Mouse (Mus musculus) cerebellum, adult 18-20 months (tissue): ENCODE data around the gene Egfl6.
"Not testable (repeated sequence)": the region's sequence is repeated elsewhere in the genome, so short reads cannot be mapped to it uniquely, and the experiment has no call there.

Experiments
- DNase-seq, 2 experiments: peaks; one replicate each; pipeline ENCODE4 v3.0.0; 2021

Egfl6 gene

DNA sequence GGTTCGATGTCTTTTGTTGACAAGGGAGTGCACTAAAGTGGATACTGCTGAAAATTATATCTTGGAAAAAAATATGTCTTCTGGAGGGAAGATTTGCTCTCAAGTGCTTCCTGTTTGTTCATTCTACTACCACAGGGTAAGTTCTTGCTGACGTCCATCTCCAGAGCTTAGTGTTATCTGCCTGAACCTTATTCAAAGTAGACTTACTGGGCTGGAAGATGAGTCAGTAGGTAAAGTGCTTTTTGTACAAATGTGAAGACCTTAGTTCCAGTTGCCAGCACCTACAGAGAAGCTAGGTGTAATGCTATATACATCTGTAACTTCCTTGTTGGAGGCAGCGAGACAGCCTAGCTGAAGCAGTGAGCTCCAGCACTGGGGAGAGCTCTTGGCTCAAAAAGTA, 69.6 kb downstream of the Egfl6 start:
- DNase-seq: no peak

DNA sequence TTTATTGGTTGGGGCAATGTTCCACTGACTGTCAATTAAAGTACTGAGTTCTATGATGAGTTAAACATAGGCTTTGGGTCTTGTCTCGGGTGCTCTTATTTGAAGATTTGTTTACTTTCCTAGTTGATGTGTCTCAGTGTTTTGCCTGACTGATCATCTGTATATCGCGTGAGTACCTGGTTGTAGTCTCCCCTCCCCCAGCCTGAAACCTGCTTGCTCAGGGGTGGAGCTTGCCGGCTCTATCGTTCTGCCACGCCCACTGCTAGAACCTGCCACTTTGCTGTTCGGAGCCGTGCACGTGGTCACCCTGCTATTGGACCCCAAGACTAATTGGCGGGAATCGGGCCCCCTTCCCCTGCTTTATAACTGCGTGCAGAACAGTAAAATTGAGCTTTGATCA, 71.5 kb downstream of the Egfl6 start:
- DNase-seq: not testable (repeated sequence)

DNA sequence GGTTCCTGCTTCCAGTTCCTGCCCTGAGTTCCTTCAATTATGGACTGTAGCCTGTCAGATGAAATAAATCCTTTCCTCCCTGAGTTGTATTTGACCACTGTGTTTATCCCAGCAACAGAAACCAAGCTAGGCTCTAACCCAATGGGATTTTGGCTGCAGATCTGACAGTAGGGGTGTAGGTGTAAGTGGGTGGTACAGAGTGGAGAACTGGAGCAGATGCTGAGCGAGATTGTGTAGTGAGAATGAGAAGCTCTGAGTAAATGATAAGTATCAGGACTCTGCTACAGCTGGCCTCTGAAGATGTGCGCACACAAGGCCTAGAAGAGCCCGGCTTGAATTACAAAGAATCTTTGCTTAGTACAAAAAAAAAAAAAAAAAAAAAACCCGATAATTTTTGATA, 73.4 kb downstream of the Egfl6 start:
- DNase-seq: no peak

DNA sequence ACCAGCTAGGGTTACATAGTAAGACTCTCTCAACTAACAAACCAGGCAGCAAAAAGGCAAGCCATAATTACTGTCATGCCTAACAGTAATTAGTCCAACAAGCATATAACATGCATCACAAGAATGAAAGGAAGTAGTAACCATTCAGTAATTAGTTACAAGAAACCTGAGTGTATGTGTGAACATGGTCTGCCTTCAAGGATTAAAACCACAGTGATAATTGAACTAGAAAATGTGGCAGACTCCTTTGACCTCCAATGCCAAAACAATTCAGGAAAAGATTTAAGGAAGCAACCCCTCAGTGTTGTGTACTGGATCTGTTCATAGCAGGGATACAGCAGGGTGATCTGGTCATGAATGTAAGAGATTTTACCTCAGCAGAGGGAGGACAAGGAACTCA, 74.4 kb downstream of the Egfl6 start:
- no peak for DNase-seq

DNA sequence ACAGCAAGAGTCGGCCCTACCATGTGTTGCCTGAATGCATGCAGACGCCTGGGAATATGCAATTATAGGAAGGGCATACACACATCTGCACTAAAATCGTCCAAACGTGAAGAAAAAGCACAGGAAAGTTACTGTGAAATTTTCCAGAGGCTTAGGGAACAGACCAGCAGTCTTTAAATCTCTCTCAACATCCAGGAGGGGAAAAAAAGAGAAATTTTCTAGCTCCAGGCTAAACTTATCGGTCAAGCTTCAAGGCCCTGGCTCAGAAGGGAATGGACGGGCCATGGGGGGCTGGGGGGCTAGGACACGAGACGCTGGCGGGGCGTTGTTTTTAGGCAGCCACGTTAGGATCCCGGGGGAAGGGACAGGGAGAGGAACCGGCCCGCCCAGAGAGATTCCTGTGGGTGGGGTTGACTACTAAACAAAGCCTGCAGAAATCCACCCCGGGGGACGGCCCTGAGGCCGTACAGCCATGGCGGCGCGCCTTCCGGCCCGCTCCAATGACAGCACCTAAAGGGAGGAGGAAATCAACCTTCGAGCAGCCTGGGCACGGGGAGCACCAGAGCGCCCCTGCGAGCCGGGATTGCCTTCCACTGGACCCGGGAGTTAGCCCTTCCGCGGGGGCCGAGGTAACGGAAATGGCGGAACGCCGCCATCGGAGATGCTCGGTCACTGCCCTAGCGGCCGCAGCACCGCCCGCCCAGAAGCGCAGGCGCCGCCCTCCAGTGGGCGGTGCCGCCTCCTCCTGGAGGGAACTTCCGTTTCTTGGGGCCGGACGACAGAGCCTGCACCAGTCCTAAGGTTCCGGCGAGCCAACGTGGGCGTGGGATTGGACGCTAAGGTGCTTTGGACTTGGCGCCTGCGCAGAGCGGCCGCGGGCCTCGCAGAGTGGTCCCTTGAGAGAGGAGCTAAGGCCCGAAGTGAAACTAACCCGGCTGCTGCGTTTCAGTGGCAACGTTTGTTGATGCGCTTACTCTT, 75.5 kb downstream of the Egfl6 start:
- peak; percentile 87 to 93 for DNase-seq

DNA sequence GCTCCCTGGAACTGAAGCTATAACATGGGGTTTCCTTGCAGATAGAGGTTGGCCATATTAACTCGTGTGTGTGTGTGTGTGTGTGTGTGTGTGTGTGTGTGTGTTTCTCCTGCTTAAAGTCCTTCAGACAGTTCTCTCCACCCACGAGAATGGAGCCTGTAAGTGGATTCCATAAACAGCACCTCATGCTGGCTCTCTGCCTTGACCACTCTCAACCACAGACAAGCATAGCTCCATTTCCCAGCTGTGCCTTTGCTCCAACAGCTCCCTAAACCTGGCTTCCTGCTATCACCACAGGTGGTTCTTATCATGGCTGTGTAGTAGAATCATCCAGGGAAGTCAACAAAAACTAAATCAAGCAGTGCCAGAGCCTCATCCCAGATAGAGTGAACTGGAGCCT, 81.1 kb downstream of the Egfl6 start:
- DNase-seq: no peak

DNA sequence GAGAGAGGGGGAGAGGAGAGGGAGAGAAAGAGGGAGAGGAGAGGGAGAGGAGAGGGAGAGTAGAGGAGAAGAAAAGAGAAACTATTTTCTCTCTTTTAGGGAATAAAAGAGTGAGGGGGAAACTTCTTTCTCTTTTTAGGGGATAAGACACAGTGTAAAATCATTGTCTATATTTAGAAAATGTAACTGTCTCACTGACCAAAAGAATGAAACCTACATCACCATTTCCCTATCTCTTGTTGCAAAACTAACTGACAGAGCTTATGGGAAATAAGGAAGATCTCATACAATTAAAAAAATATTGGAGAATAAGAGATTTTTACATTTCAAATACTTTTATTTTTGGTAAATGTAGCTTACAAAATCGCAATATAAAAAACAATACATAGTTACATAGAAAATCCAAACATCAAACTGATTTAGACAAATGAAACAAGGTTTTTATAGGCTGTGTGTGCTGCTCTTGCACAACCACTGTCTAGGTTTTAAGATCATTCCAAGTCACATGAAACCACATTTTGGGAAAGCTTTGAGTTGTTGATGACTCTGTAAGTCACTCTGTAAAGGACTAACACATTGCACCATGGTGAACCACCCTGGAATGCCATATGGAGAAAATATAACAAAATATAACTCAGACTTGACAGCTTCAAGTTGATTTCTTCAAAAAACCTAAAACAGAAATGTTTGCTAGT, 85.9 kb downstream of the Egfl6 start:
- DNase-seq: no peak

DNA sequence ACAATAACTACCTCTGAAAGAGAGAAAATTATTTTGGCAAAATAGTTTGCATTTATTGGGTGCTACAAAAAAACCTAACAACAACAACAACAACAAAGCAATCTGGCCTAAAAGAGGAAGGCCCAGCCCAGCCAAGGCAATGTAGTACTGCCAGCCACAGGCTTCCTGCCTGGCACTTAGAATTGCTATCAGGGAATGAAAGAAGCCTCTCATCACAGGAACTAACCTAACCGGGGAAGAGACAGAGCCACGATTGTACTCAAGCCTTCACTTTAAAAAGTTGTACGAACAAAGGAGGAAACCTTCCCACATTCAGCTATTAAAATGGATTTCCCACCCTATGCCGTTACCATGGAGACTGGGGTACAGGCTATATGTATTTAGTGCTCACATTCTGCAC, 87.7 kb downstream of the Egfl6 start:
- no peak for DNase-seq

DNA sequence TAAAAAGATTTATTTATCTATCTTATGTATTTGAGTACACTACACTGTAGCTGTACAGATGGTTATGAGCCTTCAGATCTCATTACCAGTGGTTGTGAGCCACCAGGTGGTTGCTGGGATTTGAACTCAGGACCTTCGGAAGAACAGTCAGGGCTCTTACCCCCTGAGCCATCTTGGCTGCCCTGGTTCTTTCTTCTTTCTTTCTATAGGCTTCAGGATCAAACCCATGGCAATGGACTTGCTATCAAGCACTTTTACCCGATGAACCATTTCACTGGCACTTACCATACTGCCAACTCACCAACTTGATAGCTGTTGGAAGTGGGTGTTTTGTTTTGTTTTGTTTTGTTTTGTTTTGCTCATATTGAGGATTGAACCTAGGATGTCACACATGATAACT, 90.5 kb downstream of the Egfl6 start:
- DNase-seq: no peak

DNA sequence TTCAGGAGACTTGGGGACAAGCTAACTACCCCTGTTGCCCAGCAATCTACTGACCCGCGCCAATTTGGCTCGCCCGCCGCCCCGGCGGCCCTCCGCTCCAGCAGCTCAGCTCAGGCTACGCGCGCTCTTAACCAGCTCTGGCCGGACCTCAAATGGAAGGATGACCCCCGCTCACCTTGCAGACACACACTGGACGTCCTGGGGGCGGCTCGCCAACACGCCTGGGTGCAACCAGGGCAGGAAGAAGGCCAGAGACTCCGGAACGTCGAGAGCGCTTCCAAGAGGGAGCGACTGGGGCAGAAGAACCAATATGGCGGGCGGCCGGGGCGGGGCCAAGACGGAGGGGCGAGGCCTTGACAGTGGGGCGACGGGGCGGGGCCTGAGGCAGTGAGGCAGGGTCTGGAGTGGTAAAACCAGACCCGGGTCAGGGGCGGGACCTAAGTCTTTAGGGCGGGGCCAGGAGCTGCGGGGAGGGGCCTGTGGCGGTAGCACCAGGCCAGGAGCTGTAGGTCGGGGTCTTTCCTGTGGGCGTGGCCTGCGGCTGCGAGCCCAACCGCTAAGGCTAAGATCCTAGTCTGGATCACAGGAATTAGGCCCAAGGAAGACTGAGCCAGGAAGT, 106.0 kb downstream of the Egfl6 start, which contains the start of gene Rab9:
TSS of gene Rab9 (minus strand) at position 503 of the 619 bp plus-strand sequence.
- DNase-seq: peak; percentile 87 to 94

DNA sequence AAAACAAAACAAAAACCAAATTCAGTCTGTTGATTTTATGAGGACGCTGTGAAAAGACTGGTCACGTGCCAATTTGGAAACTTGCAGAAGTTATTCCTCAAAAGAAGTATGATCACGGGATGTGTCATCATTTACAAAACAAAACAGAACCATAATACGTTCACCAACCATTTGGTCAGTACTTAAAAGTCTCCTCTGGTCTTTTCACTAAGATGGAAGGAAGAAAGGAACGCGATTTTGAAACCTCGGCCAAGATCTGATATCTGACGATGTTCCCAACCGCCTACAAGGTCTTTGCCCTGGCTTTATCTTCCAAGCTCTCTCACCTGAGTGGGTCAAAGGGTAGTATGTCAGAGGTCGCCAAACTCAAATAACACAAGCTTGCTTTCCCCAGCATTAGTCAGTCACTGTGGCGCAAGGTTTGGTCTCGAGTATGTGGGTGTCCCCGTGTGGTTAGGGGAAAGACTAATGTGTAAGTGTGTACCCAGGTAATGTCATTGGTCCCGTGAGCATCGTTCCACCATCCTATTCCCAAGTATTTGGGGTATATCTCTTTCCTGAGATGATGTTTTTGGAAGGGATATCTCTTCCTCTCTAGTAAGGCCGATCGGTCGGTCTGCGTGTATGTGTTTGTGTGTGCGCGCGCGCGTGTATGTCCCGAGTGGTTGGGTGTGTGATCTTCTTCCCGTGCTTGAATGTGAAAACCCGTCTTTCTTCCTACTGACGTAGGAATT, 106.7 kb downstream of the Egfl6 start:
- DNase-seq: no peak

DNA sequence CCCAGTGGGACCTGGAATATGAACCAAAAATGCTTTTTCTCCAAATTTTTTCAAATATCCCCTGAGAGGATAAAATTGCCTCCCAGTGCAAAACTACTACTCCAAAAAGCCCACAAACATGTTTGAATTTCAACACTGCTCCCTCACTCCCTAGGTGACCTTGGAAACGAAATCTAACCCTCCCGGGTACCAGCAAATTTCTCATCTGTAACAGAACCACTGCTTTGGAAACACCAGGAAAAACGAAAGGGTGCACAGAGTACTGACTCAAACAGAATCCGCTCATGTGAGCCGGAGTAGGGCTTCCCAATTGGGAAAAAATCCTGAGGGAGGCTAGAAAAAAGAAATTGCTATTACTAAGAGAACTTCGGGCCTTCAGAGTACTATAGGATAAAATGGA, 108.1 kb downstream of the Egfl6 start:
- DNase-seq: no peak
